Mouse (Mus musculus) embryo, embryonic 10.5 days (tissue): ENCODE data around the gene Btd.

Source experiments
- DNase-seq: peaks from one replicate; pipeline ENCODE4 v3.0.0-alpha.2; 2015; ENCODE audit warnings: low spot score

Gene Btd

DNA sequence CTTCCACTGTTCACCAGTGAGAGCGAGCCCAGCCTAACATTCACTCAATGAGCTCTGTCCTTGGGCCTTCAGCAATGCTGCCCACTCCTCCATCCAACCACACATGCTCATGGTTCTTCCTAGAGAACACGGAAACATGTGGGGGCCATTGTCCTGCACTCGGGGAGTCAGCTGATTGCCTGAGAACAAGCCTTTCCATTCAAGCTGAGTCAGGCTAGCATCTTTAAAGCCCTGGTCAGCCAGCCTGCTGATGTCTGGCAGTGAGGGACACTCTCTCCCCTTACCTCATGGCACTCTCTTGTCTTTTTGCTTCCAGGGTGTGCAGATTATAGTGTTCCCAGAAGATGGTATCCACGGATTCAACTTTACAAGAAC lies 24.7 kb downstream of the Btd start:
- no peak for DNase-seq

- no peak for DNase-seq
These were observed 26.3 kb downstream of the Btd start for GRCm38 (mm10) chr14:31666931-31667705.

- no peak for DNase-seq
These were observed 26.9 kb downstream of the Btd start for GRCm38 (mm10) chr14:31667741-31668140.

- no peak for DNase-seq
These were observed 27.5 kb downstream of the Btd start for GRCm38 (mm10) chr14:31668326-31668725.

DNA sequence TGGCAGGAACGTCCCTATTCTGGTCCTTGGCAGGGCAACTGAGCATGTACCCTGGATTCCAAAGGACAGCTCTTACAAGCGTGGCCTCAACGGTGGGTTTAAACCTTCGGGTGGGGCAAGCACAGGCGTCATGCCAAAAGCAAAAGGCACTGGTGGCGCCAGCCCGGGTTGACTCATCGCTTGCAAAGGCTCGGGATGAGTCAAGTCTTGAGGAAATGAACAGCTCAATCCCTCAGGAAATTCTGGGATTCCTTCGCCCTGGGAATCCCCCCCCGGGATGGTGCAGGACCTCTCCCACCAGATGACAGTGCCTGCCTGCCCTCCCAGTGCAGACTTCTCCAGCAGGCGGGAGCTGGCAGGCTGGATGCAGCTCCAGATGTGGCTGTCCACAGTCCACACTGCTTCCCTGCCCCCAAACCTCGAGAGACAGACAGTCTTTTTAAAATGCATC lies 28.4 kb downstream of the Btd start:
- no peak for DNase-seq

DNA sequence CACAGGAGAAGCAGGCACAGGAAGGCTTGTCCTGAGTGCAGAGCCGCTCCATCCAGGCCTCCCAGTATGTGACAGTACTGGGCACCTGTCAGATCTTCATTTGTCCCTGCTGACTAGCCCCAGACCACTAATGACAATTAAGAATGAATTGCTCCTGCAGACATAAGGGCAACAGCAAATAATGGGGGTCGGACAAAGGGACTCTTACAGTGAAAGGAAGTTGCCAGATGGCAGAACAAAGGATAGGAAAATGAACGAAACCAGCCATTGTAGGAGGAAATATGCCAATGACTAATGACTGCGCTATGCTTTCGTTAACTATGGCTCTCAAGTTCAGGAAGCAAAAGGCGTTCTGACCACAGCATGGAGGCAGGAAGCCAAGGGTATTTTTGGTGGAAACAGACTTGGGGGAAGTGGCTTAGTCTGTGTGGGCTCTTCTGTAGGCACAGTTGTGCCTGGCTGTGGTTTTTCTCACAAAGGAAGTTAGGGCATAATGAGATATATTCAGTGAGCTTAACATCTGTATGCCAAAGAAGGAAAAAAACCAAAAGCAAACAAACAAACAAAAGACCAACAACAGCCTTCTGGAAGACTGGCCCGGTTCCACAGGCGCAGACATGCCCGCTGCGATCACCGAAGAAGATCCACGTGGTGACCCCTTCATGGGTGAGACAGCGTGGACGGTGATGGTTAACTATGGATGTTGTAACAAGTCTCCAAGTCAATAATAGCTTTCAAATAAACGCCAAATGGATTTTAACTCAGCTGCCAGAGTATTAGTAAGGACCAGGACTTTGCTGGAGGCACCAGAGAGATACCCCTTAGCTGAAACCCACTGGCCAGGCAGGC lies 29.0 kb downstream of the Btd start:
- DNase-seq: peak; percentile 64

GRCm38 (mm10) chr14:31671635-31672320 lies 30.9 kb downstream of the Btd start:
- DNase-seq: no peak

- DNase-seq: no peak
These were observed 39.8 kb downstream of the Btd start for GRCm38 (mm10) chr14:31680656-31681055.

GRCm38 (mm10) chr14:31681291-31681690 lies 40.5 kb downstream of the Btd start:
- no peak for DNase-seq

DNA sequence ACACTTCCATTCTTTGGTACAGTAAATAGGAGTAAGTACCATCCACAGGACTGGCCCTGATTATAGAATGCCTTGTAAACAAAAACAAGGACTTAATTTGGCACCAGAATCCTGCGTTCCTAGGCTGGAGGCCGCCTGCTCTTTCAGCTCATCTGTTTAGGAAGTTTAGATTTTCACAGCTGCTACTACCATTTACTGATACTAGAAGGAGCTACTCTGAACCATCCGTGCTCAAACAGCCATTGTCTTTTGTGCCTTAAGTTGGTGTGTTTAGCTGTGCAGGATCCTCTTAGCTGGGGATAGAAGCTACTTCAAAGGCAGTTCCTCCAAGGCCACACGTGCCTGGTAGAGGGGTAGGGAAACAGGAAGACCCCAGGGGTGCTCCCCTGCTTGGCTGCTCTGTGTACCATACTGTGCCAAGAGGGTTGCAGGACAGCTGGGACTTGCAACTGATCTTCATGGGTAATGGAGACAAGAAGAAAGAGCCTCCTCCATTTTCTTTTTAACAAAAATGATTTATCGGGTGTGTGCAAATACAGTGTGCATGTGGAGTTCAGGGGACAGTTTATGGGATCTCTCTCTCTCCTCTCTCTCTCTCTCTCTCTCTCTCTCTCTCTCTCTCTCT lies 41.2 kb downstream of the Btd start:
- no peak for DNase-seq

DNA sequence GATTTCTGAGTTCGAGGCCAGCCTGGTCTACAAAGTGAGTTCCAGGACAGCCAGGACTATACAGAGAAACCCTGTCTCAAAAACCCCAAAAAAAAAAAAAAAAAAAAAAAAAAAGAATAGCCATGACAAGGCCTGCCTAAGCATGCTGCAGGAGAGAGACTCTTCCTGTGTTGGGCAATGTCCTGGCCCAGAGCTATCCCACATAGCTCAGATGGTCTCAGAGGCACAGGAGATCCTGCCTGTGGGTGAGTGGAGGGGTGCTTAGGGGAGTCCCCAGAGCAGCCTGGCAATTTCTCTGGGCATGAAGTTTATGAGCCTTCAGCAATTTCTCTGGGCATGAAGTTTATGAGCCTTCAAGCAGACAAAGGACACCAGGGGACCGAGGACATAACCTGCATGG lies 42.8 kb downstream of the Btd start:
- DNase-seq: no peak

GRCm38 (mm10) chr14:31684343-31685040 lies 43.7 kb downstream of the Btd start:
- DNase-seq: no peak

DNA sequence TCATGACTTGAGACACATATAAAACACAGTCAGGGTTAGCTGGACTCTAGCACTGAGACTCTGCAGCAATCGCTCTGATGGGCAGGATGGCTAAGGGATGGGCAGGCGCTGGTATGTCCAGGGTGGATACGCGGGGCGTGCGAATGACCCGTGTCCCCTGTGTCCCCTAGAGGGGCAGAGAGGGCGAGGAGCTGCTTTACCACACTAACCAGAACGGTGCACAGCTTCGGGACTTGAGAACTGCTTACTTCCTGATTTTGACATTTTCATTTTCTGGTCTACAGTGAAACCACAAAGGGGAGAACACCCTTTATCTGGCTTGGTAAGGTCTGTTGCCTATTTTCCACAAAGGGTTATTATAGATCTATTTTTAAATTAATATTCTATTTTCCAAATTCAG lies 44.9 kb downstream of the Btd start:
- DNase-seq: no peak

GRCm38 (mm10) chr14:31686231-31686630 lies 45.4 kb downstream of the Btd start:
- no peak for DNase-seq

DNA sequence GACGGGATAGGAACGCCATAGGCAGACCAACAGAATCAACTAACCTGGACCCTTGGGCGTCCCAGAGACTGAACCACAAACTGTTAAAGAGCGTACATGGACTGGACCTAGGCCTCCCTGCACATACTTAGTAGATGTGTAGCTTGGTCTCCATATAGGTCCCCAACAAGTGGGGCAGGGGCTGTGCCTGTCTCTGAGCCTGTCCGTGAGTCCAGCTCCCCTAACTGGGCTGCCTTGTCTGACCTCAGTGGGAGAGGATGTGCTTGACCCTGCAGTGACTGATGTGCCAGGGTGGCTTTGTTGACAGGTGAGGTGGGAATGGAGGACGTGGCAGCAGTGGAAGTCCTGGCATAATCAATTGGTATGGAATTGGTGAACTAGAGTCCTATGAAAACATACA lies 51.7 kb downstream of the Btd start:
- no peak for DNase-seq

DNA sequence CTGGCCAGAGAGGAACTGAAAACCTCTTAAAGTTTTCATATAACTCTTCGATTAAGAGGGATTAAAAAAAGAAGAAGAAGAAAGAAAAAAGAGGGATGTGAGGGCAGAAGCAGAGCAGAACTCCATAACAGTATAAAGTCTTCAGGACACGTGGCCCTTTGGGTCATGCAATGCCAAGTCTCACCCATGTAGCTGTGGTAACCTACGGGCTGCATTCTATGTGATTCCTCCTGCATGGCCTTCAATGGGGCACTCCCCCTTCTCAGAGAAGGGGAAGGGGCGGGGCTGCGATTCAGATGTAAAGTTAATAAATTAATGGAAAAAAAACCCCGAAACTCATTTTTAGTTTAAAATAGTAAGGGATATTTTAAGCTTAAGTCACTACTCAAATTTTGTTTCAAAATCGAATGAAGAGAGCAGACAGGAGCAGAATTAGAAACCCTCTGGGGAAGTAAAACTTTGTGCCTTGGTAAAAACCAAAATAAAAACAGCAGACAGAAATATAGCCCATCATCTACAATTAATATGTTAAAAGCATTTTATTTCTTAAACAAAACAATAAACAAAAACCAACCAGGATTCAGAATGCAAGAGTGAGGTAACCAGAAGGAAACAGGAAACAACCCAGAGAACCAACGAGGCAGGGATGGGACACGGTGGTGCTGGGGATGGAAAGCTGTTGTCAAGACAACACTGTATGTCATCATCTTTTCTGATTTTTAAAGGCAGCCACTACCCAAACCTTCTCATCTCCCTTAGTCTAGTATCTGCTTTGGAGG lies 55.6 kb downstream of the Btd start:
- DNase-seq: no peak

- DNase-seq: no peak
These were observed 56.1 kb downstream of the Btd start for GRCm38 (mm10) chr14:31696985-31697303.

- no peak for DNase-seq
These were observed 56.5 kb downstream of the Btd start for GRCm38 (mm10) chr14:31697346-31697745.

GRCm38 (mm10) chr14:31697755-31698154 lies 56.9 kb downstream of the Btd start:
- no peak for DNase-seq

DNA sequence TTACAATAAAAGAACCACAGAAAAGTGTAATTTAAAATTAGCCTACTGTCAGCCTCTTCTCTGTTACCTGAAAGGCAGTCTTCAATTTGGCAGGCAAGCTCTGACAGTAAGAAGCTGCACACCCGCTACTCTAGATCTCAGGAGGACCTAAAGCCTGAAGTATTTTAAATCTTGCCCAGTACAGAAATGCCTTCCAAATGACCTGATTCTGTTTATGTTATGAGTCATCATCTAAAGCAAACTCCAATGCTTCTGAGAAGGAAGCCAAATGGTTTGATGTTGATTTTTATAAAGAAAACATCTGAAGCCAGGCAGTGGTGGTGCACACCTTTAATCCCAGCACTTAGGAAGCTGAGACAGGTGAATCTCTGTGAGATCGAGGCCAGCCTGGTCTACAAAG lies 59.5 kb downstream of the Btd start:
- no peak for DNase-seq

DNA sequence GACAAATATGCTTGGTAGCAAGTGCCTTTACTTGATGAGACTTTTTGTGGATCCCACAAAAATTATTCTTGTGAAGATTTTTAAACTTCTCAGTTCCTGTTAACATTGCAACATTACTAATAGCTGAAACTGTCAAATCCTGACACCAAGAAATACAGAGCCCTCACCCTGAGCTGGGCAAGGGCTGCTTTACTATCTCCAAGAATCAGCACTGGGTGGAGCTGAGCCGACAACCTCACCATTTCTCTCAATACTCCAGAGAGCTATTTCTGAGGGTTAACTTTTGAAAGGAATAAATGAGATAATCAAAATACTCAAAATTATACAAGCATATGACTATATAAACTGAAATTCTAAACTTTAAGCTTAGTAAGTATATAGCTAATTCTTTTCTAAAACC lies 68.5 kb downstream of the Btd start:
- DNase-seq: no peak
